Mouse (Mus musculus) lung, postnatal 0 days (tissue): ENCODE data around the gene Nup107.

Source experiments
- CTCF ChIP-seq: IDR thresholded peaks from 2 replicates; pipeline ENCODE4 v1.5.1; 2016; ENCODE audit warnings: antibody characterized with exemption, mild to moderate bottlenecking
- EP300 ChIP-seq: IDR thresholded peaks from 2 replicates; pipeline ENCODE4 v1.6.1; 2016; ENCODE audit warnings: antibody characterized with exemption, mild to moderate bottlenecking, control low read depth

DNA sequence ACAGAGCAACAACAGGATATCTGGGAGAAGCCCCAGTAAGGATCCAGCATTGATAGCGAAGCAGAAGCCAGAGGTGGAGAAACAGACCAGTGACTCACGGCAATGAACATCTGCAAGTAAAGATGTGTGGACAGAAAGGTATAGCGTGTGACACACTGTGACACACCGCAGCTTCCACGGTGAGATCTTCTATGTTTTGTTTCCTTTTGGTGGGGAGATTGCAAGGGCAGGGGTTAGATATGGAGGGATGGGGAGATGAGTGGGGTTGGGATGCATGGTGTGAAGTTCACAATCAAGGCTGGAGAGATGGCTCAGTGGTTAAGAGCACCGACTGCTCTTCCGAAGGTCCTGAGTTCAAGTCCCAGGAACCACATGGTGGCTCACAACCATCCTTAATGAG lies 62.4 kb downstream of the Nup107 start:
- no peak for TF ChIP-seq CTCF
- no peak for TF ChIP-seq EP300
